Mouse (Mus musculus) embryonic facial prominence, embryonic 10.5 days (tissue): ENCODE data around the gene Cstf1. TPM values are rescaled to one million over a fixed set of nuclear protein-coding genes. Genes with fewer than 3 reads are reported as not detected.

ENCODE experiments used
- polyA plus RNA-seq: library from polyadenylated mRNA; unstranded; fragments of >200 nt; fragmentation: Nextera tagmentation; extraction: Ambion mirVana; gene quantifications from 2 replicates; pipeline ENCODE4 v1.2.1, GENCODE M21; 2016

The Cstf1 gene
- polyA plus RNA-seq, 1 experiment from 2014 or later: 57.9 TPM

Other genes starting within 250 kb of the Cstf1 start
- not detected in 2 replicates for gene Mc3r, start 122.2 kb upstream of the Cstf1 start, polyA plus RNA-seq
- gene Fam210b, start 25.1 kb upstream of the Cstf1 start, polyA plus RNA-seq: 25.8 and 27.8 TPM in 2 replicates
- gene Aurka, start 146 bp upstream of the Cstf1 start, polyA plus RNA-seq: 220 and 229 TPM in 2 replicates
- 0.14 and 0.21 TPM in 2 replicates for gene Cass4, start 23.1 kb downstream of the Cstf1 start, polyA plus RNA-seq
- gene Rtf2, start 69.9 kb downstream of the Cstf1 start, polyA plus RNA-seq: 78.7 and 80.1 TPM in 2 replicates
- gene Gcnt7, start 87.9 kb downstream of the Cstf1 start, polyA plus RNA-seq: 1.6 and 2.2 TPM in 2 replicates
- gene Fam209, start 101.8 kb downstream of the Cstf1 start, polyA plus RNA-seq: 0.30 and 0.38 TPM in 2 replicates
- 13.7 and 15.4 TPM in 2 replicates for gene Tfap2c, start 178.9 kb downstream of the Cstf1 start, polyA plus RNA-seq